Mouse (Mus musculus): ENCODE results near the gene Ost4. TPM values are rescaled to one million over a fixed set of nuclear protein-coding genes. Genes with fewer than 3 reads are reported as not detected.

Gene Ost4
- 174 and 187 TPM in 2 replicates for polyA plus RNA-seq (2012; rRNA removed)

DNA sequence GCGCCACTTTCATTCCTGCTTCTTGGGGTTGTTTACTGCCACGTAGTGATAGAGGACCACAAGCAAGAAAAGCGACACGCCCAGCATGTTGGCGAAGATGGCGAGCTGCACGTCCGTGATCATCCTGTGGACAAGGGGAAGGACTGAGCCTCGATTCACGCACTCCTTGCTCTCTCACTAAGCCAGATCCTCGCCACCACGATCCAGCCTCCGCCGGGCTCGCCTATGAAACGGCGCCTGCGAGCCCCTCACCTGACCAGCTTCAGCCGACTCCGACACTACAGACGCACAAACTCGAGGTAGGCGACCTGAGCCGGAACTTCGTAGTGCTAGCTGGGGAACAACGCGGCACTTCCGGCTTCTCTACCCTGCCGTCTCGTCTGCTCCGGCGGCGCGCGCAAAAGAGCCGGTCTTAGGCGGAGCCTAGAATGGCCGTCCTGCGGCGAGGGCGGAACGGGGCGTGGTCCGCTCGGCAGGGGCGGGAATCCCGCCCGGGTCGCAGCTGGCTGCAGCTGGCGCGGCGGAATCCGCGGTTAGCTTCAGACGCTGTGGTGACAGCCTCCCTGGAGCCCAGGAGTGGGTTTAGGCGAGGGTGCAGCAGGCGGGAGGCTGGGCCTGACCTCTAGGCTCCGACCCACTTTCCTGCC, at the start of gene Ost4:
TSS of gene Ost4 (minus strand) at position 376 of the 647 bp plus-strand sequence.
- DNase-seq: peak; percentile 93
- Histone ChIP-seq H3K27me3 (ENCODE audit: control insufficient read depth, insufficient read depth, low read length) (no peaks in the 10 kb centered on the region), H3K27ac (ENCODE audit: insufficient read depth, low read length) (peak within 1 kb of the TSS; percentile 73), H3K4me1 (ENCODE audit: control insufficient read depth, insufficient read depth, low read length) (peaks cover 4% of the 10 kb centered on the region; the same call in 1 of the 2 replicates), H3K4me3 (replicated peaks; ENCODE audit: insufficient read depth, low read depth, low read length) (peak within 1 kb of the TSS; percentile 91)
- peak; percentile 78; the same call in 1 of the 2 replicates for TF ChIP-seq POLR2A (IDR thresholded peaks at IDR 0.05; ENCODE audit: borderline replicate concordance, insufficient read depth, low read length)
- TF ChIP-seq CTCF (IDR thresholded peaks at IDR 0.05; ENCODE audit: borderline replicate concordance, insufficient read depth, low read depth, low read length): no peak
- under 1% methylated on average over 58 of the region's 58 CpGs for WGBS

DNA sequence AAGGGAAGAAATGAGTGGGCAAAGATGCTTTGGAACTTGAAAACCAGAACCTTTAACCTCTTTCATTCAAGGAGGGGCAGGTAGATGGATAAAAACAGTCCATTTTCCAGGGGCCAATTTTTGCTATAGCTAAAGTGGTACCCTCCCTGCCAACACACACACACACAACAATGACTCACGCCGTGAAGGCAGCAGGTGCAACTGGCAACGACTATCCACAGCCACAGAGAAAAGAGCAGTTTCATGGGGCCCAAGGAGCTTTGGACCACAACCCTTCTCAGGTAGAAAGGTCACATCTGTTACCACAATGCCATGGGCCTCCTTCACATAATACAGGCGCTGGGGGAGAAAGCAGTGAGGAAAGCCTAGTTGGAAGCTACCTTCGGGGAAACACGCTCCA, 48.2 kb upstream of the Ost4 start:
- H3K4me1 ChIP-seq (ENCODE audit: control insufficient read depth, insufficient read depth, low read length): peaks cover 49% of the 10 kb centered on the region
- H3K4me3 ChIP-seq (replicated peaks; ENCODE audit: insufficient read depth, low read depth, low read length): no peak overlapping the region
- 31% methylated on average over 6 of the region's 6 CpGs for WGBS
- TF ChIP-seq CTCF (IDR thresholded peaks at IDR 0.05; ENCODE audit: borderline replicate concordance, insufficient read depth, low read depth, low read length): no peak
- TF ChIP-seq POLR2A (IDR thresholded peaks at IDR 0.05; ENCODE audit: borderline replicate concordance, insufficient read depth, low read length): no peak
- peak overlapping the region; percentile 48; the same call in 1 of the 2 replicates for H3K27ac ChIP-seq (ENCODE audit: insufficient read depth, low read length)
- DNase-seq: peak; percentile 44 to 58
- H3K27me3 ChIP-seq (ENCODE audit: control insufficient read depth, insufficient read depth, low read length): no peaks in the 10 kb centered on the region

DNA sequence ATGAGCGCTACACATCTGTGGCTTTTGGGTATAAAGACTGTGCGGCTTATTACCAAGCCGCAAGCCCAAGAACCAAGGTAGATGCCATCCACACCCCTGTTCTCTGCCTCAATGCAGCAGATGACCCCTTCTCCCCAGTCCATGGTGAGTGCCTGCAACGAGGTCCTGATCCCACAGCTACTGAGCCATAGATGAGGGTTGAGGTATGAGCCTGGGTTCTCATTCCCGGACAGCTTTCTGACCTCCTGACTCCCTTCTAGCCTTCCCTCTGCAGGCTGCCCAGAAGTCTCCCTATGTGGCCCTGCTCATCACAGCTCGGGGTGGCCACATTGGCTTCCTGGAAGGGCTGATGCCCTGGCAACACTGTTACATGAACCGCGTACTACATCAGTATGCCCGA, 47.0 kb upstream of the Ost4 start:
- Histone ChIP-seq H3K27me3 (ENCODE audit: control insufficient read depth, insufficient read depth, low read length) (no peaks in the 10 kb centered on the region), H3K4me3 (replicated peaks; ENCODE audit: insufficient read depth, low read depth, low read length) (no peak overlapping the region), H3K27ac (ENCODE audit: insufficient read depth, low read length) (peak overlapping the region; percentile 44; the same call in 1 of the 2 replicates), H3K4me1 (ENCODE audit: control insufficient read depth, insufficient read depth, low read length) (peaks cover 49% of the 10 kb centered on the region)
- TF ChIP-seq CTCF (IDR thresholded peaks at IDR 0.05; ENCODE audit: borderline replicate concordance, insufficient read depth, low read depth, low read length): no peak
- no peak for TF ChIP-seq POLR2A (IDR thresholded peaks at IDR 0.05; ENCODE audit: borderline replicate concordance, insufficient read depth, low read length)
- WGBS: 83% methylated on average over 9 of the region's 9 CpGs
- peak in 1 of 2 experiments; percentile 23 for DNase-seq

GRCm38 (mm10) chr5:30954065-30954464, 46.5 kb upstream of the Ost4 start:
- H3K4me1 ChIP-seq (ENCODE audit: control insufficient read depth, insufficient read depth, low read length): peaks cover 46% of the 10 kb centered on the region
- no peak for TF ChIP-seq CTCF (IDR thresholded peaks at IDR 0.05; ENCODE audit: borderline replicate concordance, insufficient read depth, low read depth, low read length)
- no peak for TF ChIP-seq POLR2A (IDR thresholded peaks at IDR 0.05; ENCODE audit: borderline replicate concordance, insufficient read depth, low read length)
- H3K27me3 ChIP-seq (ENCODE audit: control insufficient read depth, insufficient read depth, low read length): no peaks in the 10 kb centered on the region
- 43% methylated on average over 6 of the region's 6 CpGs for WGBS
- H3K4me3 ChIP-seq (replicated peaks; ENCODE audit: insufficient read depth, low read depth, low read length): no peak overlapping the region
- peak overlapping the region; percentile 29 for H3K27ac ChIP-seq (ENCODE audit: insufficient read depth, low read length)
- peak; percentile 74 to 78 for DNase-seq

- Histone ChIP-seq H3K4me1 (ENCODE audit: control insufficient read depth, insufficient read depth, low read length) (peaks cover 34% of the 10 kb centered on the region), H3K27me3 (ENCODE audit: control insufficient read depth, insufficient read depth, low read length) (no peaks in the 10 kb centered on the region), H3K27ac (ENCODE audit: insufficient read depth, low read length) (no peak overlapping the region), H3K4me3 (replicated peaks; ENCODE audit: insufficient read depth, low read depth, low read length) (no peak overlapping the region)
- WGBS: 71% methylated on average over 5 of the region's 5 CpGs
- TF ChIP-seq POLR2A (IDR thresholded peaks at IDR 0.05; ENCODE audit: borderline replicate concordance, insufficient read depth, low read length) (no peak), CTCF (IDR thresholded peaks at IDR 0.05; ENCODE audit: borderline replicate concordance, insufficient read depth, low read depth, low read length) (no peak)
- DNase-seq: no peak
These were observed 45.0 kb upstream of the Ost4 start for GRCm38 (mm10) chr5:30952551-30952950.

GRCm38 (mm10) chr5:30951706-30952105, 44.1 kb upstream of the Ost4 start:
- 53% methylated on average over 6 of the region's 6 CpGs for WGBS
- no peak overlapping the region for H3K27ac ChIP-seq (ENCODE audit: insufficient read depth, low read length)

GRCm38 (mm10) chr5:30950922-30951321, 43.3 kb upstream of the Ost4 start:
- 74% methylated on average over 2 of the region's 2 CpGs for WGBS
- no peaks in the 10 kb centered on the region for H3K27me3 ChIP-seq (ENCODE audit: control insufficient read depth, insufficient read depth, low read length)
- H3K27ac ChIP-seq (ENCODE audit: insufficient read depth, low read length): no peak overlapping the region
- no peak overlapping the region for H3K4me3 ChIP-seq (replicated peaks; ENCODE audit: insufficient read depth, low read depth, low read length)
- DNase-seq: no peak
- no peak for TF ChIP-seq POLR2A (IDR thresholded peaks at IDR 0.05; ENCODE audit: borderline replicate concordance, insufficient read depth, low read length)
- no peak for TF ChIP-seq CTCF (IDR thresholded peaks at IDR 0.05; ENCODE audit: borderline replicate concordance, insufficient read depth, low read depth, low read length)
- peaks cover 31% of the 10 kb centered on the region for H3K4me1 ChIP-seq (ENCODE audit: control insufficient read depth, insufficient read depth, low read length)

More at GRCm38 (mm10) chr5:30951706-30952105, 44.1 kb upstream of the Ost4 start:
- no peak for DNase-seq
- TF ChIP-seq POLR2A (IDR thresholded peaks at IDR 0.05; ENCODE audit: borderline replicate concordance, insufficient read depth, low read length) (no peak), CTCF (IDR thresholded peaks at IDR 0.05; ENCODE audit: borderline replicate concordance, insufficient read depth, low read depth, low read length) (no peak)
- H3K4me1 ChIP-seq (ENCODE audit: control insufficient read depth, insufficient read depth, low read length): peaks cover 34% of the 10 kb centered on the region
- no peak overlapping the region for H3K4me3 ChIP-seq (replicated peaks; ENCODE audit: insufficient read depth, low read depth, low read length)
- no peaks in the 10 kb centered on the region for H3K27me3 ChIP-seq (ENCODE audit: control insufficient read depth, insufficient read depth, low read length)

DNA sequence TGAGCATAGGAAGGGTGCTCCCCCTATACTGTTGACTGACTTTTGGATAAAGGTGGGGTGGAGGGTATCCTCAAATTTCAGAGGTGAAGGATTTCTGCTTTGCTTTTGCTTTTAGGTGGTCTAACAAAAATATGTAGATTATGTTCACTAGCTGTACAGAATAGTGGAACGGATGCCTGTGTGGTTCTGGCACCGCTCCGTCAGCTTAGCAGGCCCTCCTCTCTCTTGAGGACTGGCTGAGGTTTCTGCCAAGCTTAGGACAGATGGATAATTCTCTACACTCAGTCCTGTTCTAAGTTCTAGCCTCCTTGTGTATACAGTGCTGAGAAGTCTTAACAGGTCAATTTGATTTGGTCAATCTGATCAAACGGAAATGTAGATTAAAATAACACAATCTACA, 42.9 kb upstream of the Ost4 start:
- 9% methylated on average over 4 of the region's 4 CpGs for WGBS
- Histone ChIP-seq H3K27me3 (ENCODE audit: control insufficient read depth, insufficient read depth, low read length) (no peaks in the 10 kb centered on the region), H3K27ac (ENCODE audit: insufficient read depth, low read length) (peak overlapping the region; percentile 60; the same call in 1 of the 2 replicates), H3K4me3 (replicated peaks; ENCODE audit: insufficient read depth, low read depth, low read length) (peak overlapping the region; percentile 97), H3K4me1 (ENCODE audit: control insufficient read depth, insufficient read depth, low read length) (peaks cover 28% of the 10 kb centered on the region)
- TF ChIP-seq CTCF (IDR thresholded peaks at IDR 0.05; ENCODE audit: borderline replicate concordance, insufficient read depth, low read depth, low read length): no peak
- TF ChIP-seq POLR2A (IDR thresholded peaks at IDR 0.05; ENCODE audit: borderline replicate concordance, insufficient read depth, low read length): no peak
- DNase-seq: peak; percentile 41 to 64
